Mouse (Mus musculus): Measurements from ENCODE around the gene Chd1l.
A peak's percentile ranks its signal among the peaks of the same experiment; 100 is the strongest.

The Chd1l gene

DNA sequence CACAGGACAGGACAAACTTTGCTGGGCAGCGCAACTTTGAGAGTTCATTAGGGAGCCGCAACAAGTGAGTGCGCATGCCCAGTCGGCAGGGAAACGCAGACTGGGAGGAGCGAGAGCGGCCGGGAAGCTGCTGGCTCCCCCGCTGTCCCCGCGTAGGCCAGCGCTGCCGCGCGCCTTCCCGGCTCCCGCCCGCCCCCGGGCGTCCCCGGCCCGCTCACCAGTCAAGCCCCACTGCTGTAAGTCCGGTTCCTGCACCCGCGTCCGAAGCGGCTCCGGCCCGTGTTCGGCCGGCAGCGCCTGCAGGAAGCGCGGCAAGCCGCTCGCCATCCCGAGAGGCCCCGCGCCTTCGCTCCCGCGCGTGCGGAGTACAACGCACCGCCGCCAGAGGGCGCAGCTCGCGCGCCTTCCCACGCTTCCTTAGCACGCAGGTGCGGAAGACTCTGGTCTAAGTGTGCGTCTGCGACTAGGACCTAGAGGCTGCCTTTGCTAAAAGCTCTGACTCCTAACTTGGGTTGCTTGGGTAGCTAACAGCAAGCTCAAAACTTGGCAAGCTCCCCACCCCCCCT, at the start of gene Chd1l:
Gene Chd1l (minus strand): TSS at position 359 of the 566 bp plus-strand sequence.
- DNase-seq (ENCODE audit: low spot score in 2 of 2), result peak; percentile 88 to 91

DNA sequence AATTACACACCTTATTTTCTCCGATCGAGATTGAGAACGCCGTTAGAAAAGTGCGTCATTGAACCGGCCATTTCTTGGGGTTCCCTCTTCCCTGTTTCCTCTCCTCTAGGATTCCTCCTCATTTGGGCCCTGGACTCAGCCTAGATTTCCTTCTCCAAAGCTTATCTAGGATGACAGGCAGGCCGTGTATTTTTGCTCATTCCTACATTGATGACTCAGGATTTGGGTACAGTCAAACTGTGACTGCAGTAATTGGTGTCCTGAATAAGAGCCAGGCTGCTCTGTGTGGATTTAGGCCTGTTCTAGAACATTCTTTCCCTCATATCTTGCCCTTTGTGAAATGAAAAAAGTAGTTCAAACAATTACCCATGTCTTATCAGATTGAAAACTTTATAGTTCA, 49.7 kb upstream of the Chd1l start:
- DNase-seq (ENCODE audit: low spot score in 2 of 2), result no peak

GRCm38 (mm10) chr3:97658426-97659193, 48.6 kb upstream of the Chd1l start:
- DNase-seq (ENCODE audit: low spot score in 2 of 2), result peak in 1 of 2 experiments; percentile 12

GRCm38 (mm10) chr3:97657655-97658411, 47.8 kb upstream of the Chd1l start, which contains the start of gene Prkab2:
Gene Prkab2 (plus strand): TSS chr3:97658193.
- peak; percentile 97 for DNase-seq (ENCODE audit: low spot score in 2 of 2)

DNA sequence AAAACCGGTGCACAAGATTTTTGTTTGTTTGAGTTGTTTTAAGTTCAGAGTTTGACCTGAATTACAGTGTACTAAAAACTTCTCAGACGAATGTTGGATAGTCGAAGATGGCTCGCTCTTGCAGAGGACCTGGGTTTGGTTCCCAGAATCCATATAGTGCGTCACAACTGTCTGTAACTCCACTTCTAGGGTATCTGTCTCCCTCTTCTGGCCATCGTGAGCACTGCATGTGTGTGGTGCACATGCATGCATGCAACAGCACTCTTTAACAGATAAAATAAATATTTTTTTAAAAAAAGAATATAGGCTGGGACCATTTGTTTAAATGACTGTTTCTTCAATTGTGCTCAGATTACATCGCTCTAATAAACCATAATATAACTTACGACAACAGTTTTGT, 44.9 kb upstream of the Chd1l start:
- DNase-seq (ENCODE audit: low spot score in 2 of 2), result no peak

DNA sequence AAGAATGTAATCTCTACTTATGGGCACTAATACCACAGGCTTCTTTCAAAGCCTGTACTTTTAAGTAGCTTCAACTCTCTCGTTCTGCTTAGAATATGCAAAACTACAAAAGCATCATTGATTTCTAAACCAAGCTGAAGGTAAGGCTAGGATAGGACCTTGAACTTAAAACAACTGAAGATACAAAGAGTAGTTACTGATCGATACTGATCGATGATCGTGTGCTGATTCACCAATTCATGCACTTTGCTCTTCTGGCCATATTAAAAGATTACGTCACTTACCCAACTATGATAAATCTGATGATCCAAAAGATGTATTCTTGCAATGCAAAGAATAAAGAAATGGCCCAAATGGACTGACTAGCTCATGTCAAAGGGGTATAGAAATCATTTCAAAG, 43.8 kb upstream of the Chd1l start:
- no peak for DNase-seq (ENCODE audit: low spot score in 2 of 2)

GRCm38 (mm10) chr3:97651604-97652003, 41.6 kb upstream of the Chd1l start:
- DNase-seq (ENCODE audit: low spot score in 2 of 2), result no peak

- no peak for DNase-seq (ENCODE audit: low spot score in 2 of 2)
Observed at GRCm38 (mm10) chr3:97649469-97649868, 39.5 kb upstream of the Chd1l start.

DNA sequence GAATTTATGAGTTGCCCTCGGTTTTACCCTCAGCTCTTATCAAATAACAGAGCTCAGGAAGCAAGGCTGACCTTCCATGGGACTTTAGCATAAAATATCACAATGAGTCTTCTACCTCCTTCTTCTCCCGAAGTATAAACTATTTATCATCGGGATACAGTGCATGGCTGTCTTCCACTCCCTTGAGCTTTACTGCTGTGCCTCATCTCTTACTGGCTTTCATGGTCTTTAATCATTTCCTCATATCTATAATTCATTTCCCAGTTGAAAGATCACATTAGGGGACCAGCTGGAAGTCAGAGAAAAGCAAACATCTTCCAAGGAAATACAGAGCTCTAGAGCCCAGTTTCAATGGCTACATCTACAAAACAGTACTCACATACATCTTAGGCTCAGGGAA, 39.0 kb upstream of the Chd1l start:
- DNase-seq (ENCODE audit: low spot score in 2 of 2), result no peak

DNA sequence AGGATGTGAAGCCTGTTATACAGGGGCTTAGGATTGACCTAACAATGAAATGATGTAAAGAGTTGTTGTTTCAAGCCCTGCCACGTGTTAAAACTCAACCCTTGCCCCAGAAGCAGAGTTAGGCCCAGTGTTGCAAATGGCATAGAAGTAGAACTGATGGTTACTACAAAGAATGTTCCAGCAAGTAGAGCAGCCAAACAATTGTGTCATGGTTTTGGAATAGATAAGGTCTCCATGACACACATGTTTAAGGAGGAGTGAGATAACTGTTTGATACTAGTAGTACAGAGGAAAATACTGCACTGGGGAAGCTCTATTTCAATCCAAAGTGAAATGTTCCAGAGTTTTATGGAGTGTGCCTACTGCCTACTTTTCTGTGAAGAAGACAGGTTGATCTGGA, 38.5 kb upstream of the Chd1l start:
- no peak for DNase-seq (ENCODE audit: low spot score in 2 of 2)

- no peak for DNase-seq (ENCODE audit: low spot score in 2 of 2)
Observed at GRCm38 (mm10) chr3:97642001-97642400, 32.0 kb upstream of the Chd1l start.

DNA sequence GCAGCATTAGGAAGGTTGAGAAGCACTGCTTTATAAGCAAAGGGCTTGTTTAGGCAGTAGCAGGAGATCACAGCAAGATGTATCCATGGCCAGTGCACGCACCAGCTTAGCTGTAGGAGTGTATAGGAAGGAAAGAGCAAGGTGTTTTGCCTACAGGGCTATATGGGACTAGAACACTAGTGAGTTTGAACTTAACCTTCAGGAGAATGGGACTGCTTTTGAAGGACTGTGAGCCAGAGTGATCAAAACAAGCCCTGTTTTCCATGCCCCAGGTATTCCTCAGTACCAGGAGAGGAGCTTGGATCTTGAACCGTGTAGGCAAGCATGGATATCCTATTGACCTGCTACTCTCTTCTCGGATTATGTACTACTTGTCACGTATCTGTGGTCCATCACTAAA, 31.4 kb upstream of the Chd1l start:
- DNase-seq (ENCODE audit: low spot score in 2 of 2), result no peak

DNA sequence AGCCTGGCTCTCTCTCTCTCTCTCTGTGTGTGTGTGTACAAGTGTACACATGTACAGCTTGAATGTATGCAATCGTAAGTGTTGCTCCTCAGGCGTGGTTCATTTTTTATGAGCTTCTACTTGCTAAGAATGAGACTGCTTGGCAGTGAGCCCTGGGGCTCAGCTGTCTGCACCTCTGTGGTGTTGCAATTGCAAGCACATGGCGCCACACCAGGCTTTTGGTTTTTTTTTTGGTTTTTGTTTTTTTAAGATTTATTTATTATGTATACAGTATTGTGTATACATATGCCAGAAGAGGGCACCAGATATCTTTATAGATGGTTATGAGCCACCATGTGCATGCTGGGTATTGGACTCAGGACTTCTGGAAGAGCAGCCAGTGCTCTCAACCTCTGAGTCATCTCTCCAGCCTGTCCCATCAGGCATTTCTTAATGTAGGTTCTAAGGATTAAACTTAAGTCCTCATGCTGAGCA, 24.3 kb upstream of the Chd1l start:
- DNase-seq (ENCODE audit: low spot score in 2 of 2), result no peak

DNA sequence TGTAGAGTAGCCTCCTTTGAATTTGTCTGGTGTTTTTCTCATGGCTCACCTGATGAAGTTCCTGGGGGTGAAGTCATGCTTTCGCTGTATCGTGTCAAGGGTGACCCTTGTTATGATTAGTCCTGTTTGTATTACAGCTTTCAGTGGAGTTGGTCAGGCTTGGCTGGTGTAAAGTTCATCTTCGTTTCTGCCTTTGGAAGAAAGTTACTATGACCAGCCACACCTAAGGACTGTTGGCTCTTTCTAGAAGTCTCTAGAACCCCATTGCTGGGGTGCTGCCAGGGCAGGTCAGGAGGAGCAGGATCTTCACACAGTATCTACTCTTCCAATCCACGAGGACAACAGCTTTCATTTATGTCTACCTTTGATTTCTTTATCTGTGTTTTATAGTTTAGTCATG, 23.5 kb upstream of the Chd1l start:
- no peak for DNase-seq (ENCODE audit: low spot score in 2 of 2)

DNA sequence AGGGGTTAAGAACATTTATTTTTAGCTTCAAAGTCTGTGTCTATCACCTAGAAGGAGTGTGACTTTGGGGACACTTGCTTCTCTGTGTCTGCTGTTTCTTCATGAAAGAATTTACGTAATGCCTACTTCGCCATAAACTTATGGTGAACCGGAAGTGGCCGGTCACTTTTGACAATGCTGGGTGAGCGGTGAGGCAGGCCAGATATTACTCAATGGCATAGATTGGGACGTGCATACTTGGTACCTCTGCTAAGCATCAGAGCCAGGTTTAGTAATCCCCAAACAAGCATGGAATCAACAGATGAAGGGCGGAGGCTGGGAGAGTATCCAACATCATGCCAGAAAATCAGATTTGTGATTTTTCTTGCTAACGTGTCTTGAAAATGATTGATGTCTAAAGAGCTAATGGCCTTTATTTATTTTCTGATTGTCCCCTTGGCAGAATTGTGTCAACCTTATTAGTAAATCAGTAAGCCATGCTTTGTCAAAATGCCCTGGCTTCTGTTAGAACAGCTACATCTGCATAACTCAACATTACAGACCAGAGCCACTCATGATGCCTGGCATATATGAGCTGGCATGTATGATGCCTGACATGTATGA, 21.4 kb upstream of the Chd1l start:
- DNase-seq (ENCODE audit: low spot score in 2 of 2), result no peak

DNA sequence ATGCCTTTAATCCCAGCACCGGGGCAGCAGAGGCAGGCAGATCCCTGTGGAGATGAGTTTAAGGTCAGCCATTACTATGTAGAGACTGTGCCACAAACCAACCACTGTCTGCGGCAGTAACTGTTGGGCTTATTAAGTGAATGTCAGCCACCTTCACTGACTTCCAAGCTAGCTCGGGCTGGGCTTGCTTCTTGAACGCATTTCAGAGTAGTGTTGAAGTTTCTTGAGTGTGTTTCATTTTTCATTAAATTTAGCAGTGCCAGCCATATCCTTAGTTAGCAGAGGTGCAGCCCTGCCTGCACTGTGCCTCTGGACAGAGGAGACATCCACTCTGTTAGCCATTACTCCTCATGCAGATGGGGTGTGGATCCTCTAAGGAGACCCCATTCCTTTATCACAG, 20.7 kb upstream of the Chd1l start:
- no peak for DNase-seq (ENCODE audit: low spot score in 2 of 2)

DNA sequence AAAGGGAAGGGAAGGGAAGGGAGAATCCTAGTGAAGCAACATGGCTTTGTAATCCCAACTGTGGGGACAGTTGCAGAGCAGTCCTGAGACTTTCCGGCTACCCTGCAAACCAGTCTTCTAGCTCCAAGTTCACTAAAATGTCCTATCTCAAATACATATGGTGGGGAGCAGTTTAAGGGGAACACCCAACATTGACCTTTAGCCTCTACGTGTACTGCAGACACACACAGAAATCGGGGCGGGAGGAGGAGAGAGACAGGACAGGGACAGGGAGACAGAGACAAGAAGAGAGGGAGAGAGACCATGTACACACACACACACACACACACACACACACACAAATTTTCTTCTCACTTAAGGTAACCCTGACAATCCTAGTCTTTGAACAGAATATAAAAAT, 19.9 kb upstream of the Chd1l start:
- no peak for DNase-seq (ENCODE audit: low spot score in 2 of 2)

GRCm38 (mm10) chr3:97628391-97629001, 18.5 kb upstream of the Chd1l start, which contains the start of gene Fmo5:
Gene Fmo5 (plus strand): TSS chr3:97628804.
- peak; percentile 81 to 82 for DNase-seq (ENCODE audit: low spot score in 2 of 2)

GRCm38 (mm10) chr3:97627893-97628292, 17.9 kb upstream of the Chd1l start:
- no peak for DNase-seq (ENCODE audit: low spot score in 2 of 2)

DNA sequence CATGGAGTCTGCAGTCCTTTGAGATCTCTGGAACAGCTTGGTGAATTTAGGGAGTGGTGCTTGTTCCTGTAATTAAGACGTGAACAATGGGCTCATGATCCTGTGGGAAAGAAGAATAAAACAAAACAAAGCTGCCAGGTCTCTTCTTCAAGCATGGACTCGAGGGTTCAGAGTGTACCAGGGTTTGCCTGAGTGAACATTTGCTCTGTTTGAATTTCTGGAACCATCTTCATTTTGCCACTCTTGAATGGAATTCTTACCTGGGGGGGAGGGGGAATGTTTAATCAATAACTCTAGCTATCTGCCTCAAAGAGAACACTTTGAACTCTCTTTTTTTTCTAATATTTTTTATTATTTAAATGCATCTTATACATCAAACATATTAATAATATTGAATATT, 14.6 kb upstream of the Chd1l start:
- no peak for DNase-seq (ENCODE audit: low spot score in 2 of 2)

- no peak for DNase-seq (ENCODE audit: low spot score in 2 of 2)
Observed at GRCm38 (mm10) chr3:97620657-97621056, 10.7 kb upstream of the Chd1l start.

GRCm38 (mm10) chr3:97617899-97618298, 7.9 kb upstream of the Chd1l start:
- DNase-seq (ENCODE audit: low spot score in 2 of 2), result no peak
